Mouse (Mus musculus) lung, embryonic 14.5 days (tissue): ENCODE results near the gene Cfap161. TPM values are rescaled to one million over a fixed set of nuclear protein-coding genes. Genes with fewer than 3 reads are reported as not detected.

ENCODE experiments used
- ATAC-seq: fragments of 200-750 bp; cut with Nextera tagmentation; 2 replicates; pipeline ENCODE4 v1.8.0; 2017; ENCODE audit warnings: mild to moderate bottlenecking, moderate TSS enrichment, moderate library complexity; ENCODE audit not compliant: insufficient read depth
- DNase-seq: peaks from one replicate; pipeline ENCODE4 v3.0.0-alpha.2; 2015
- H3K27ac ChIP-seq: fragments of 300-500 bp; sonication (generic); 2 replicates; pipeline ENCODE4 v1.5.1; 2014; ENCODE audit warnings: low read depth, mild to moderate bottlenecking, moderate library complexity
- H3K27me3 ChIP-seq: fragments of 300-500 bp; sonication (generic); 2 replicates; pipeline ENCODE4 v1.6.1; 2014; ENCODE audit warnings: low read length, control low read depth; ENCODE audit not compliant: insufficient read depth
- H3K36me3 ChIP-seq: fragments of 300-500 bp; sonication (generic); 2 replicates; pipeline ENCODE4 v1.6.1; 2014; ENCODE audit warnings: control low read depth; ENCODE audit not compliant: insufficient read depth
- H3K4me1 ChIP-seq: fragments of 300-500 bp; sonication (generic); 2 replicates; pipeline ENCODE4 v1.6.1; 2014; ENCODE audit warnings: antibody characterized with exemption, control low read depth; ENCODE audit not compliant: insufficient read depth
- H3K4me2 ChIP-seq: fragments of 300-500 bp; sonication (generic); 2 replicates; pipeline ENCODE4 v1.6.1; 2014; ENCODE audit warnings: mild to moderate bottlenecking
- H3K4me3 ChIP-seq: fragments of 300-500 bp; sonication (generic); 2 replicates; pipeline ENCODE4 v1.5.1; 2014; ENCODE audit warnings: low read depth, low read length
- H3K9ac ChIP-seq: fragments of 300-500 bp; sonication (generic); 2 replicates; pipeline ENCODE4 v1.6.1; 2014
- H3K9me3 ChIP-seq: fragments of 300-500 bp; sonication (generic); 2 replicates; pipeline ENCODE4 v1.6.1; 2016; ENCODE audit warnings: low read depth, low read length, control low read depth
- CTCF ChIP-seq: IDR thresholded peaks from 2 replicates; pipeline ENCODE4 v1.5.1; 2016; ENCODE audit warnings: antibody characterized with exemption, low read depth
- WGBS: fragments of 180-500 bp; shearing (Covaris S2); extraction: QIAGEN DNeasy Blood & Tissue Kit; methylation state at CpG from one replicate; pipeline ENCODE4 v1.1.7; 2014; 5-methylcytosine and 5-hydroxymethylcytosine counted together
- polyA plus RNA-seq: library from polyadenylated mRNA; unstranded; fragments of >200 nt; fragmentation: Nextera tagmentation; extraction: Ambion mirVana; gene quantifications from 2 replicates; pipeline ENCODE4 v1.2.1, GENCODE M21; 2014

Gene Cfap161
- polyA plus RNA-seq, 1 experiment from 2014 or later, result 0.13 TPM

GRCm38 (mm10) chr7:83724541-83724940 lies 70.1 kb downstream of the Cfap161 start:
- TF ChIP-seq CTCF, result no peak
- 45% methylated on average over 2 of the region's 2 CpGs for WGBS

More at GRCm38 (mm10) chr7:83724541-83724940, 70.1 kb downstream of the Cfap161 start:
- H3K4me2 ChIP-seq, result no peak overlapping the region
- no peak overlapping the region for H3K27ac ChIP-seq
- H3K36me3 ChIP-seq, result no peaks in the 10 kb centered on the region
- no peak overlapping the region for H3K4me3 ChIP-seq
- no peaks in the 10 kb centered on the region; the same call in 1 of the 2 replicates for H3K4me1 ChIP-seq
- no peak overlapping the region for H3K9ac ChIP-seq
- DNase-seq (no peak), ATAC-seq (no peak)
- H3K27me3 ChIP-seq, result no peaks in the 10 kb centered on the region
- H3K9me3 ChIP-seq, result no peaks in the 10 kb centered on the region

Other genes starting within 250 kb of the Cfap161 start
- gene Tmc3, start 210.0 kb downstream of the Cfap161 start, polyA plus RNA-seq, result 0.09 and 0.13 TPM in 2 replicates
- 13.3 and 14.1 TPM in 2 replicates for gene Stard5, start 162.9 kb downstream of the Cfap161 start, polyA plus RNA-seq
- 2.3 and 2.8 TPM in 2 replicates for gene Il16, start 49.2 kb downstream of the Cfap161 start, polyA plus RNA-seq
- 24.1 and 29.1 TPM in 2 replicates for gene Tlnrd1, start 89.4 kb upstream of the Cfap161 start, polyA plus RNA-seq
- 111 and 117 TPM in 2 replicates for gene Mesd, start 89.6 kb upstream of the Cfap161 start, polyA plus RNA-seq